Mouse (Mus musculus) kidney, postnatal 0 days (tissue): ENCODE results near the gene Myo3a. TPM values are rescaled to one million over a fixed set of nuclear protein-coding genes. Genes with fewer than 3 reads are reported as not detected.
"Not testable (repeated sequence)": the region's sequence is repeated elsewhere in the genome, so short reads cannot be mapped to it uniquely, and the experiment has no call there.

Source experiments
- ATAC-seq: fragments of 200-750 bp; cut with Nextera tagmentation; replicated peaks from 2 replicates; pipeline ENCODE4 v1.8.0; 2017; ENCODE audit warnings: low read depth, moderate number of reproducible peaks, moderate TSS enrichment, moderate library complexity; ENCODE audit not compliant: low FRiP score
- DNase-seq: peaks from one replicate; pipeline ENCODE4 v3.0.0-alpha.2; 2016; ENCODE audit warnings: low spot score
- H3K27ac ChIP-seq: fragments of 300-500 bp; sonication (generic); 2 replicates; pipeline ENCODE4 v1.5.1; 2014; ENCODE audit warnings: mild to moderate bottlenecking
- H3K27me3 ChIP-seq: fragments of 300-500 bp; sonication (generic); 2 replicates; pipeline ENCODE4 v1.6.1; 2014; ENCODE audit warnings: low read length, mixed read lengths; ENCODE audit not compliant: insufficient read depth
- H3K36me3 ChIP-seq: fragments of 300-500 bp; sonication (generic); 2 replicates; pipeline ENCODE4 v1.6.1; 2014; ENCODE audit warnings: low read length, mixed read lengths; ENCODE audit not compliant: insufficient read depth
- H3K4me1 ChIP-seq: fragments of 300-500 bp; sonication (generic); replicated peaks from 2 replicates; pipeline ENCODE4 v1.6.1; 2014; ENCODE audit warnings: antibody characterized with exemption, low read length, mixed read lengths; ENCODE audit not compliant: insufficient read depth
- H3K4me2 ChIP-seq: fragments of 300-500 bp; sonication (generic); 2 replicates; pipeline ENCODE4 v1.6.1; 2014; ENCODE audit warnings: mild to moderate bottlenecking, low read length, moderate library complexity, mixed read lengths
- H3K4me3 ChIP-seq: fragments of 300-500 bp; sonication (generic); replicated peaks from 2 replicates; pipeline ENCODE4 v1.5.1; 2014; ENCODE audit warnings: low read depth, low read length
- H3K9ac ChIP-seq: fragments of 300-500 bp; sonication (generic); 2 replicates; pipeline ENCODE4 v1.6.1; 2014; ENCODE audit warnings: low read depth, low read length
- H3K9me3 ChIP-seq: fragments of 300-500 bp; sonication (generic); replicated peaks from 2 replicates; pipeline ENCODE4 v1.6.1; 2016; ENCODE audit warnings: low read length, inconsistent platforms, mixed read lengths
- CTCF ChIP-seq: IDR thresholded peaks from 2 replicates; pipeline ENCODE4 v1.5.1; 2016; ENCODE audit warnings: antibody characterized with exemption, low read depth, mild to moderate bottlenecking, moderate library complexity
- WGBS: fragments of 180-500 bp; shearing (Covaris S2); extraction: QIAGEN DNeasy Blood & Tissue Kit; methylation state at CpG from one replicate; pipeline ENCODE4 v1.1.7; 2014; 5-methylcytosine and 5-hydroxymethylcytosine counted together
- polyA plus RNA-seq: library from polyadenylated mRNA; unstranded; fragments of >200 nt; fragmentation: Nextera tagmentation; extraction: Ambion mirVana; gene quantifications from 2 replicates; pipeline ENCODE4 v1.2.1, GENCODE M21; 2015

The Myo3a gene
- polyA plus RNA-seq, 1 experiment from 2014 or later = 0.12 TPM

DNA sequence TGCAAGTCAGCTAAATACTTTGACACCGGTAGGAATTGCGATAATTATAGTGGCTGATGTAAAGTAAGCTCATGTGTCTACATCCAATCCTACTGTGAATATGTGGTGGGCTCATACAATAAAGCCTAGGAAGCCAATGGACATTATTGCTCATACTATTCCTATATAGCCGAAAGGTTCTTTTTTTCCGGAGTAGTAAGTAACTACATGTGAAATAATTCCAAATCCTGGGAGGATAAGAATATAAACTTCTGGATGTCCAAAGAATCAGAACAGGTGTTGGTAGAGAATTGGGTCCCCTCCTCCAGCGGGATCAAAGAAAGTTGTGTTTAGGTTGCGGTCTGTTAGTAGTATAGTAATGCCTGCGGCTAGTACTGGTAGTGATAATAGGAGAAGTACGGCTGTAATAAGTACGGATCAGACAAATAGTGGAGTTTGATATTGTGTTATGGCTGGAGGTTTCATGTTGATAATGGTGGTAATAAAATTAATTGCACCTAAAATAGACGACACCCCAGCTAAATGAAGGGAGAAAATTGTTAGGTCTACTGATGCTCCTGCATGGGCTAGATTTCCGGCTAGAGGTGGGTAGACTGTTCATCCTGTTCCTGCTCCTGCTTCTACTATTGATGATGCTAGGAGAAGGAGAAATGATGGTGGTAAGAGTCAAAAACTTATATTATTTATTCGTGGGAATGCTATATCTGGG, 361.5 kb downstream of the Myo3a start:
- H3K36me3 ChIP-seq, H3K4me2 ChIP-seq, H3K27ac ChIP-seq, H3K4me1 ChIP-seq, H3K27me3 ChIP-seq, H3K9me3 ChIP-seq, H3K4me3 ChIP-seq, H3K9ac ChIP-seq: not testable (repeated sequence)
- DNase-seq (peak; percentile 5), ATAC-seq (peak; percentile 93)
- WGBS = 66% methylated on average over 12 of the region's 12 CpGs

- DNase-seq, H3K9me3 ChIP-seq, H3K36me3 ChIP-seq, H3K4me2 ChIP-seq, H3K27ac ChIP-seq, H3K9ac ChIP-seq, H3K27me3 ChIP-seq, H3K4me1 ChIP-seq, H3K4me3 ChIP-seq: not testable (repeated sequence)
- ATAC-seq = peak; percentile 91
- WGBS = 90% methylated on average over 16 of the region's 17 CpGs
These were observed 362.3 kb downstream of the Myo3a start for GRCm38 (mm10) chr2:22589382-22590205.

DNA sequence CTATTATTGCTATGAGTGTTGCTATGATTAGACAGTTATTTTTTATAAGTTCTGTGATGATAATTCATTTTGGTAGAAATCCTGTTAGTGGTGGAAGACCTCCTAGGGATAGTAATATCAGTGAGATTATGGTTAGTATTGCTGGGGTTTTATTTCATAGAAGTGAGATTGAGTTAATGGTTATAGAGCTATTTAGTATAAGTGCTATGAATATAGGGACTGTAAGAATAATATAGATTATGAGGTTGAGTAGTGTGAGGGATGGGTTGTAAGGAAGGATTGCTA, 362.8 kb downstream of the Myo3a start:
- no peak for DNase-seq
- H3K9me3 ChIP-seq = no peaks in the 10 kb centered on the region
- no peak overlapping the region for H3K4me3 ChIP-seq
- TF ChIP-seq CTCF = no peak
- H3K36me3 ChIP-seq = no peaks in the 10 kb centered on the region
- no peak overlapping the region for H3K9ac ChIP-seq
- no peak overlapping the region for H3K27ac ChIP-seq
- no peaks in the 10 kb centered on the region for H3K4me1 ChIP-seq
- no peak for ATAC-seq
- no peaks in the 10 kb centered on the region for H3K27me3 ChIP-seq
- no peak overlapping the region for H3K4me2 ChIP-seq

DNA sequence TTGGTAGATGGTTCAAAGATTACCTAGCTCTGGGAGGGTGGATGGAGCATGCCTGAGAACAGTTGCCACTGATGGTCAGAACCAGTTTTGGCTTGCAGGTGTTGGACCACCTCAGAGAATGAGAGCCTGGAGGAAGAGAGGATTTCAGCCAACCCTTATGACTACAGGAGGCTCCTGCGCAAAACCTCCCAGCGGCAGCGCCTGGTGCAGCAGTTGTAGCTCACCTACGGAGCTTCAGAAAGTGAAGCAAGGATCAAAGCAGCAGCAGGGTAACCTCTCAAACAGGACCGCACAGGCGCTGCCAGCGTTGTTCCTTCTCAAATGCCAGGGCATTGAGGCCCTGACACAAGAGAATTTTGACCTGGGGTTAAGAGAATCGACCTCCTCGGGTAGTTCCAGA, 390.6 kb downstream of the Myo3a start:
- no peak for TF ChIP-seq CTCF
- H3K4me1 ChIP-seq = no peaks in the 10 kb centered on the region
- no peaks in the 10 kb centered on the region for H3K9me3 ChIP-seq
- DNase-seq (no peak), ATAC-seq (no peak)
- no peak overlapping the region for H3K4me3 ChIP-seq
- H3K4me2 ChIP-seq = no peak overlapping the region
- H3K36me3 ChIP-seq = no peaks in the 10 kb centered on the region
- WGBS = 4% methylated on average over 9 of the region's 9 CpGs
- H3K27me3 ChIP-seq = peaks cover 38% of the 10 kb centered on the region
- H3K9ac ChIP-seq = no peak overlapping the region
- no peak overlapping the region for H3K27ac ChIP-seq

DNA sequence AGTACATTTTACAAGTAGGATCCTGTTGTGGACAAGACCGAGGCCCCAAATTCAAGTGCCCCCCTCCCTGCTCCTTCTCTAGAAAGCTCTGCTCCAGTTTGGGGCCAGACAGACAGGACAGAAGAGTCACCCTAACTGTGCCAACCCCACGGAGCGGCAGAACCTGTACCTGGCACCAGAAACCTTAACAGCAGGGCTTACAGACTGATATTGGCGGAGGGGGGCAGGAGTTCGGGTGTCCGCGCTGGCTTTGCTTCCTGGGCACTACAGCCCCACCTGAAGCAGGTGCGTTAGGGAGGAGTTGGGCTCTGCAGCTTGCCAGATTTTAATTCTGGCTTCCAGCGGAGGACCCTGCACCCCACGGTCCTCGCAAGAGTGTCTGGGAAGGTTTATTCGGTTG, 392.1 kb downstream of the Myo3a start:
- Histone ChIP-seq H3K36me3 (no peaks in the 10 kb centered on the region), H3K9me3 (no peaks in the 10 kb centered on the region), H3K4me3 (no peak overlapping the region), H3K9ac (no peak overlapping the region), H3K4me1 (peaks cover 5% of the 10 kb centered on the region; the same call in 1 of the 2 replicates), H3K4me2 (no peak overlapping the region), H3K27ac (no peak overlapping the region), H3K27me3 (peaks cover 51% of the 10 kb centered on the region)
- 2% methylated on average over 12 of the region's 12 CpGs for WGBS
- no peak for TF ChIP-seq CTCF
- ATAC-seq (no peak), DNase-seq (no peak)

GRCm38 (mm10) chr2:22620030-22620429, 392.7 kb downstream of the Myo3a start:
- 2% methylated on average over 6 of the region's 6 CpGs for WGBS
- DNase-seq = no peak
- TF ChIP-seq CTCF = no peak

More at GRCm38 (mm10) chr2:22620030-22620429, 392.7 kb downstream of the Myo3a start:
- H3K9ac ChIP-seq = no peak overlapping the region
- ATAC-seq = no peak
- peaks cover 58% of the 10 kb centered on the region for H3K27me3 ChIP-seq
- H3K36me3 ChIP-seq = no peaks in the 10 kb centered on the region
- H3K4me1 ChIP-seq = peaks cover 5% of the 10 kb centered on the region; the same call in 1 of the 2 replicates
- no peaks in the 10 kb centered on the region for H3K9me3 ChIP-seq
- no peak overlapping the region for H3K27ac ChIP-seq
- no peak overlapping the region for H3K4me2 ChIP-seq
- H3K4me3 ChIP-seq = no peak overlapping the region
